Comparison of ENCODE assay signal across 7 mouse cellular contexts in the genomic region with DNA sequence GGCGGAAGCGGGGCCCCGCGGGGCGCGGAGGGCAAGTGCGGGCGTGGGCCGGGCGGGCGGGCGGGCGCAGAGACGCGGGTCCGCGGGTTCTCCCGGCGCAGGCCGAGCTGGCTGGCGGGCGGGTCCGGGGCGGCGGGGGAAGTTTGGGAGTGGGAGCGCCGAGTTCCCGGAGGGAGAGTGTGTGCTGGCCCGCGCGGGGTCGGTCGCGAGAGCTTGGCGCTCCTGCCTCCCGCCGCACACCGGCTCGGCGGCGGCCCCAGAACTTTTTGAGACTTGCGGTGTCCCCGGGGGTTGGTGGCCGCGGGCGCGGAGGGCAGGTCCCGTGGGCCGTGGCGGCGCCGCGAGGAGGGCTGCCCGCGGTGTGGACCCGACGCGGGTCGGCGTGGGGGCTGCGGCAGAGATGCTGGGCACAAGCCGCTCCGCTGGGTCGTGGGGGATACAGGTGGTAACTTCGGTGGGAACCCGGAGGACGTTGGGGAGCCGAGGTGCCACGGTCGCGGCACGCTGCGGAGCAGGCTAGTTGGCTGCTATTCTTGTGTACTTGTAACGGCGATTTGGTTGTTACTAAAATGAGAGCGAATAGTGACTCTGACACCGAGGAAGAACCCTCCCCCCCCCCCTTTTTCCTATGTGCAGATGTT. TPM values are rescaled to one million over a fixed set of nuclear protein-coding genes. Genes with fewer than 3 reads are reported as not detected.
A peak's percentile ranks its signal among the peaks of the same experiment; 100 is the strongest.
DNase-seq lines count a peak whose midpoint lies in the region; ATAC-seq and TF ChIP-seq lines count a peak whose summit lies in the region.

No protein-coding gene starts in this region.

- no peaks in the 10 kb centered on the region for H3K27me3 ChIP-seq in forebrain, embryonic 12.5 days
- no peaks in the 10 kb centered on the region for H3K27me3 ChIP-seq in hindbrain, embryonic 13.5 days
- no peaks in the 10 kb centered on the region for H3K27me3 ChIP-seq in limb, embryonic 14.5 days (ENCODE audit: control insufficient read depth, insufficient read depth, low read length)
- no peaks in the 10 kb centered on the region for H3K27me3 ChIP-seq in midbrain, postnatal 0 days (ENCODE audit: insufficient read depth, low read length)
- H3K27me3 ChIP-seq in splenic B cell, adult 2 months (ENCODE audit: control insufficient read depth, insufficient read depth, low read length, poor library complexity, severe bottlenecking): no peaks in the 10 kb centered on the region

- no peak for TF ChIP-seq POLR2A in limb, embryonic 14.5 days (IDR thresholded peaks at IDR 0.05; ENCODE audit: borderline replicate concordance, extremely low read depth, insufficient read depth, insufficient read length)

- peaks cover 27% of the 10 kb centered on the region for H3K4me1 ChIP-seq in forebrain, embryonic 12.5 days
- peaks cover 27% of the 10 kb centered on the region for H3K4me1 ChIP-seq in hindbrain, embryonic 13.5 days (replicated peaks)
- peaks cover 30% of the 10 kb centered on the region for H3K4me1 ChIP-seq in limb, embryonic 14.5 days (ENCODE audit: control insufficient read depth, insufficient read depth, low read length)
- peaks cover 5% of the 10 kb centered on the region for H3K4me1 ChIP-seq in midbrain, postnatal 0 days (ENCODE audit: insufficient read depth, low read length)

- no peak for TF ChIP-seq CTCF in midbrain, postnatal 0 days (IDR thresholded peaks at IDR 0.05)

- H3K4me2 ChIP-seq in forebrain, embryonic 12.5 days: peak overlapping the region; percentile 77
- H3K4me2 ChIP-seq in hindbrain, embryonic 13.5 days: peak overlapping the region; percentile 88
- H3K4me2 ChIP-seq in limb, embryonic 14.5 days (replicated peaks; ENCODE audit: low read depth, low read length, severe bottlenecking): peak overlapping the region; percentile 76
- H3K4me2 ChIP-seq in midbrain, postnatal 0 days (ENCODE audit: low read depth, low read length, poor library complexity, severe bottlenecking): peak overlapping the region; percentile 87

- no peaks in the 10 kb centered on the region for H3K9me3 ChIP-seq in forebrain, embryonic 12.5 days
- H3K9me3 ChIP-seq in hindbrain, embryonic 13.5 days: no peaks in the 10 kb centered on the region
- H3K9me3 ChIP-seq in limb, embryonic 14.5 days (ENCODE audit: control insufficient read depth, low read length): no peaks in the 10 kb centered on the region
- H3K9me3 ChIP-seq in midbrain, postnatal 0 days (ENCODE audit: low read length): no peaks in the 10 kb centered on the region

- peak overlapping the region; percentile 96 for H3K9ac ChIP-seq in forebrain, embryonic 12.5 days
- peak overlapping the region; percentile 90 for H3K9ac ChIP-seq in hindbrain, embryonic 13.5 days
- peak overlapping the region; percentile 97 for H3K9ac ChIP-seq in limb, embryonic 14.5 days (ENCODE audit: low read depth, low read length, severe bottlenecking)
- peak overlapping the region; percentile 73 for H3K9ac ChIP-seq in midbrain, postnatal 0 days (replicated peaks; ENCODE audit: low read length, poor library complexity, severe bottlenecking)

- no peak for ATAC-seq in forebrain, embryonic 12.5 days (ENCODE audit: low FRiP score)
- ATAC-seq in hindbrain, embryonic 13.5 days (ENCODE audit: low FRiP score): no peak
- ATAC-seq in limb, embryonic 14.5 days (ENCODE audit: low FRiP score, low read depth): no peak
- no peak for ATAC-seq in midbrain, postnatal 0 days (ENCODE audit: low FRiP score)

- no peaks in the 10 kb centered on the region for H3K36me3 ChIP-seq in forebrain, embryonic 12.5 days (replicated peaks)
- no peaks in the 10 kb centered on the region for H3K36me3 ChIP-seq in hindbrain, embryonic 13.5 days
- no peaks in the 10 kb centered on the region for H3K36me3 ChIP-seq in limb, embryonic 14.5 days (ENCODE audit: control insufficient read depth, insufficient read depth, low read length)
- H3K36me3 ChIP-seq in midbrain, postnatal 0 days (ENCODE audit: insufficient read depth, low read length): no peaks in the 10 kb centered on the region
- H3K36me3 ChIP-seq in splenic B cell, adult 2 months (ENCODE audit: control insufficient read depth, insufficient read depth, low read length, poor library complexity, severe bottlenecking): no peaks in the 10 kb centered on the region

- 0% methylated on average over 42 of the region's 77 CpGs for WGBS in forebrain, embryonic 12.5 days
- WGBS in hindbrain, embryonic 13.5 days: under 1% methylated on average over 51 of the region's 77 CpGs
- WGBS in limb, embryonic 14.5 days: under 1% methylated on average over 40 of the region's 77 CpGs
- WGBS in midbrain, postnatal 0 days: 0% methylated on average over 37 of the region's 77 CpGs

- H3K4me3 ChIP-seq in forebrain, embryonic 12.5 days (replicated peaks): peak overlapping the region; percentile 98
- peak overlapping the region; percentile 95 for H3K4me3 ChIP-seq in hindbrain, embryonic 13.5 days
- H3K4me3 ChIP-seq in limb, embryonic 14.5 days (replicated peaks; ENCODE audit: low read length): peak overlapping the region; percentile 95
- H3K4me3 ChIP-seq in midbrain, postnatal 0 days (ENCODE audit: low read depth, low read length): peak overlapping the region; percentile 92

- peak; percentile 38 for DNase-seq in MN1 (ENCODE audit: low spot score)
- DNase-seq in adrenal gland, postnatal 36 days: peak; percentile 42 to 56
- no peak for DNase-seq in limb, embryonic 14.5 days (ENCODE audit: low spot score)
- DNase-seq in midbrain, postnatal 0 days (ENCODE audit: low spot score): no peak
- DNase-seq in splenic B cell, adult 2 months (ENCODE audit: low read depth, low spot score): peak; percentile 32

- peak overlapping the region; percentile 98 for H3K27ac ChIP-seq in forebrain, embryonic 12.5 days
- H3K27ac ChIP-seq in hindbrain, embryonic 13.5 days: peak overlapping the region; percentile 95
- peak overlapping the region; percentile 95 for H3K27ac ChIP-seq in limb, embryonic 14.5 days (replicated peaks; ENCODE audit: low read depth, low read length)
- peak overlapping the region; percentile 92 for H3K27ac ChIP-seq in midbrain, postnatal 0 days (ENCODE audit: low read depth, low read length)

RNA-seq across cellular contexts. Expression of a gene that starts 1.7 kb away (rescaled TPM):
- total RNA-seq in adrenal gland, postnatal 36 days (2021): 10 to 100 TPM; 26.4 to 30.4 TPM
- 185 and 191 TPM in 2 replicates for polyA plus RNA-seq in forebrain, embryonic 12.5 days (2016; fragmentation: Nextera tagmentation; extraction: Ambion mirVana)
- polyA plus RNA-seq in hindbrain, embryonic 13.5 days (2015; fragmentation: Nextera tagmentation; extraction: Ambion mirVana): 205 and 206 TPM in 2 replicates
- polyA plus RNA-seq in limb, embryonic 14.5 days (2012; rRNA removed): 109 and 118 TPM in 2 replicates
- polyA plus RNA-seq in limb, embryonic 14.5 days (2014; fragmentation: Nextera tagmentation; extraction: Ambion mirVana): 174 and 203 TPM in 2 replicates
- 148 and 156 TPM in 2 replicates for total RNA-seq in midbrain, postnatal 0 days (2014; rRNA removed)
- 167 and 170 TPM in 2 replicates for polyA plus RNA-seq in midbrain, postnatal 0 days (2015; fragmentation: Nextera tagmentation; extraction: Ambion mirVana)

Comparison
In these comparisons a context has a peak if more than half of its experiments do, and no peak if none do; other contexts are left out.
1. DNase-seq: peak in MN1 (single experiment), adrenal gland, postnatal 36 days (2 of 2) and splenic B cell, adult 2 months (single experiment); none in limb, embryonic 14.5 days (single experiment) and midbrain, postnatal 0 days (single experiment).
2. Peak in every context shown above with its lines, with median percentiles within 50 percentile points of each other: H3K27ac ChIP-seq, H3K4me2 ChIP-seq, H3K4me3 ChIP-seq and H3K9ac ChIP-seq.